Mouse (Mus musculus): ENCODE results near the gene Suclg2. TPM values are rescaled to one million over a fixed set of nuclear protein-coding genes. Genes with fewer than 3 reads are reported as not detected.
A peak's percentile ranks its signal among the peaks of the same experiment; 100 is the strongest.

Gene Suclg2
- polyA plus RNA-seq, 1 experiment from 2014 or later, result 15.4 TPM

- Histone ChIP-seq H3K4me3 (replicated peaks; ENCODE audit: low read length) (no peak overlapping the region), H3K9ac (replicated peaks; ENCODE audit: low read depth, low read length) (no peak overlapping the region)
- ATAC-seq, result no peak
These were observed 65.8 kb downstream of the Suclg2 start for GRCm38 (mm10) chr6:95652774-95653173.

GRCm38 (mm10) chr6:95651391-95651876, 67.2 kb downstream of the Suclg2 start:
- Histone ChIP-seq H3K4me3 (replicated peaks; ENCODE audit: low read length) (no peak overlapping the region), H3K9ac (replicated peaks; ENCODE audit: low read depth, low read length) (no peak overlapping the region), H3K27ac (ENCODE audit: low read length) (no peak overlapping the region), H3K9me3 (ENCODE audit: control insufficient read depth, low read length) (no peaks in the 10 kb centered on the region), H3K27me3 (replicated peaks; ENCODE audit: control insufficient read depth, insufficient read depth, low read length) (no peaks in the 10 kb centered on the region), H3K4me1 (replicated peaks; ENCODE audit: control insufficient read depth, insufficient read depth, low read length) (peaks cover 12% of the 10 kb centered on the region), H3K36me3 (ENCODE audit: control insufficient read depth, insufficient read depth) (no peaks in the 10 kb centered on the region), H3K4me2 (ENCODE audit: low read length) (peak overlapping the region; percentile 30; the same call in 1 of the 2 replicates)
- peak; percentile 90 for ATAC-seq
- 3% methylated on average over 6 of the region's 6 CpGs for WGBS

More at GRCm38 (mm10) chr6:95652774-95653173, 65.8 kb downstream of the Suclg2 start:
- H3K27me3 ChIP-seq (replicated peaks; ENCODE audit: control insufficient read depth, insufficient read depth, low read length), result no peaks in the 10 kb centered on the region
- H3K27ac ChIP-seq (ENCODE audit: low read length), result no peak overlapping the region
- H3K4me2 ChIP-seq (ENCODE audit: low read length), result no peak overlapping the region
- 92% methylated on average over 6 of the region's 6 CpGs for WGBS
- no peaks in the 10 kb centered on the region for H3K9me3 ChIP-seq (ENCODE audit: control insufficient read depth, low read length)
- no peaks in the 10 kb centered on the region for H3K36me3 ChIP-seq (ENCODE audit: control insufficient read depth, insufficient read depth)
- H3K4me1 ChIP-seq (replicated peaks; ENCODE audit: control insufficient read depth, insufficient read depth, low read length), result peaks cover 12% of the 10 kb centered on the region

- H3K9me3 ChIP-seq (ENCODE audit: control insufficient read depth, low read length), result no peaks in the 10 kb centered on the region
- no peaks in the 10 kb centered on the region for H3K27me3 ChIP-seq (replicated peaks; ENCODE audit: control insufficient read depth, insufficient read depth, low read length)
- no peak overlapping the region for H3K4me3 ChIP-seq (replicated peaks; ENCODE audit: low read length)
- H3K4me2 ChIP-seq (ENCODE audit: low read length), result no peak overlapping the region
- no peak for ATAC-seq
- peaks cover 12% of the 10 kb centered on the region for H3K4me1 ChIP-seq (replicated peaks; ENCODE audit: control insufficient read depth, insufficient read depth, low read length)
- no peaks in the 10 kb centered on the region for H3K36me3 ChIP-seq (ENCODE audit: control insufficient read depth, insufficient read depth)
- no peak overlapping the region for H3K9ac ChIP-seq (replicated peaks; ENCODE audit: low read depth, low read length)
- no peak overlapping the region for H3K27ac ChIP-seq (ENCODE audit: low read length)
- 33% methylated on average over 13 of the region's 13 CpGs for WGBS
These were observed 68.4 kb downstream of the Suclg2 start for GRCm38 (mm10) chr6:95650082-95650722.

- no peak for ATAC-seq
- Histone ChIP-seq H3K27me3 (replicated peaks; ENCODE audit: control insufficient read depth, insufficient read depth, low read length) (no peaks in the 10 kb centered on the region), H3K4me1 (replicated peaks; ENCODE audit: control insufficient read depth, insufficient read depth, low read length) (peaks cover 12% of the 10 kb centered on the region), H3K9me3 (ENCODE audit: control insufficient read depth, low read length) (no peaks in the 10 kb centered on the region), H3K36me3 (ENCODE audit: control insufficient read depth, insufficient read depth) (no peaks in the 10 kb centered on the region), H3K27ac (ENCODE audit: low read length) (no peak overlapping the region), H3K4me3 (replicated peaks; ENCODE audit: low read length) (no peak overlapping the region), H3K4me2 (ENCODE audit: low read length) (no peak overlapping the region), H3K9ac (replicated peaks; ENCODE audit: low read depth, low read length) (no peak overlapping the region)
- 42% methylated on average over 10 of the region's 10 CpGs for WGBS
These were observed 69.4 kb downstream of the Suclg2 start for GRCm38 (mm10) chr6:95649123-95649663.

- WGBS, result 89% methylated on average over 2 of the region's 2 CpGs
- Histone ChIP-seq H3K36me3 (ENCODE audit: control insufficient read depth, insufficient read depth) (no peaks in the 10 kb centered on the region), H3K9ac (replicated peaks; ENCODE audit: low read depth, low read length) (no peak overlapping the region)
These were observed 81.2 kb downstream of the Suclg2 start for GRCm38 (mm10) chr6:95637416-95637815.

GRCm38 (mm10) chr6:95635411-95635810, 83.2 kb downstream of the Suclg2 start:
- no peak overlapping the region for H3K9ac ChIP-seq (replicated peaks; ENCODE audit: low read depth, low read length)
- H3K4me1 ChIP-seq (replicated peaks; ENCODE audit: control insufficient read depth, insufficient read depth, low read length), result no peaks in the 10 kb centered on the region
- H3K9me3 ChIP-seq (ENCODE audit: control insufficient read depth, low read length), result no peaks in the 10 kb centered on the region
- no peak for ATAC-seq
- H3K27ac ChIP-seq (ENCODE audit: low read length), result no peak overlapping the region
- 31% methylated on average over 2 of the region's 2 CpGs for WGBS
- no peak overlapping the region for H3K4me2 ChIP-seq (ENCODE audit: low read length)
- no peak overlapping the region for H3K4me3 ChIP-seq (replicated peaks; ENCODE audit: low read length)
- no peaks in the 10 kb centered on the region for H3K27me3 ChIP-seq (replicated peaks; ENCODE audit: control insufficient read depth, insufficient read depth, low read length)
- H3K36me3 ChIP-seq (ENCODE audit: control insufficient read depth, insufficient read depth), result no peaks in the 10 kb centered on the region

More at GRCm38 (mm10) chr6:95637416-95637815, 81.2 kb downstream of the Suclg2 start:
- ATAC-seq, result no peak
- Histone ChIP-seq H3K4me3 (replicated peaks; ENCODE audit: low read length) (no peak overlapping the region), H3K27me3 (replicated peaks; ENCODE audit: control insufficient read depth, insufficient read depth, low read length) (no peaks in the 10 kb centered on the region), H3K4me2 (ENCODE audit: low read length) (no peak overlapping the region), H3K9me3 (ENCODE audit: control insufficient read depth, low read length) (no peaks in the 10 kb centered on the region), H3K4me1 (replicated peaks; ENCODE audit: control insufficient read depth, insufficient read depth, low read length) (no peaks in the 10 kb centered on the region), H3K27ac (ENCODE audit: low read length) (no peak overlapping the region)

- Histone ChIP-seq H3K4me1 (replicated peaks; ENCODE audit: control insufficient read depth, insufficient read depth, low read length) (no peaks in the 10 kb centered on the region), H3K4me2 (ENCODE audit: low read length) (no peak overlapping the region), H3K9me3 (ENCODE audit: control insufficient read depth, low read length) (no peaks in the 10 kb centered on the region), H3K27ac (ENCODE audit: low read length) (no peak overlapping the region), H3K4me3 (replicated peaks; ENCODE audit: low read length) (no peak overlapping the region), H3K9ac (replicated peaks; ENCODE audit: low read depth, low read length) (no peak overlapping the region), H3K27me3 (replicated peaks; ENCODE audit: control insufficient read depth, insufficient read depth, low read length) (no peaks in the 10 kb centered on the region), H3K36me3 (ENCODE audit: control insufficient read depth, insufficient read depth) (no peaks in the 10 kb centered on the region)
- 95% methylated on average over 7 of the region's 7 CpGs for WGBS
- no peak for ATAC-seq
These were observed 89.5 kb downstream of the Suclg2 start for GRCm38 (mm10) chr6:95629071-95629470.

GRCm38 (mm10) chr6:95621821-95622220, 96.8 kb downstream of the Suclg2 start:
- Histone ChIP-seq H3K4me2 (ENCODE audit: low read length) (no peak overlapping the region), H3K4me3 (replicated peaks; ENCODE audit: low read length) (no peak overlapping the region), H3K9ac (replicated peaks; ENCODE audit: low read depth, low read length) (no peak overlapping the region), H3K9me3 (ENCODE audit: control insufficient read depth, low read length) (no peaks in the 10 kb centered on the region), H3K27me3 (replicated peaks; ENCODE audit: control insufficient read depth, insufficient read depth, low read length) (no peaks in the 10 kb centered on the region), H3K27ac (ENCODE audit: low read length) (no peak overlapping the region), H3K36me3 (ENCODE audit: control insufficient read depth, insufficient read depth) (no peaks in the 10 kb centered on the region), H3K4me1 (replicated peaks; ENCODE audit: control insufficient read depth, insufficient read depth, low read length) (peaks cover 8% of the 10 kb centered on the region)
- peak; percentile 76 for ATAC-seq
- WGBS, result 60% methylated on average over 2 of the region's 2 CpGs

GRCm38 (mm10) chr6:95620804-95621203, 97.8 kb downstream of the Suclg2 start:
- no peaks in the 10 kb centered on the region for H3K36me3 ChIP-seq (ENCODE audit: control insufficient read depth, insufficient read depth)
- H3K4me2 ChIP-seq (ENCODE audit: low read length), result no peak overlapping the region
- peak overlapping the region; percentile 30; the same call in 1 of the 2 replicates for H3K27ac ChIP-seq (ENCODE audit: low read length)
- H3K4me3 ChIP-seq (replicated peaks; ENCODE audit: low read length), result no peak overlapping the region
- no peaks in the 10 kb centered on the region for H3K27me3 ChIP-seq (replicated peaks; ENCODE audit: control insufficient read depth, insufficient read depth, low read length)
- ATAC-seq, result peak; percentile 51
- no peaks in the 10 kb centered on the region for H3K9me3 ChIP-seq (ENCODE audit: control insufficient read depth, low read length)
- peaks cover 8% of the 10 kb centered on the region for H3K4me1 ChIP-seq (replicated peaks; ENCODE audit: control insufficient read depth, insufficient read depth, low read length)
- no peak overlapping the region for H3K9ac ChIP-seq (replicated peaks; ENCODE audit: low read depth, low read length)
- WGBS, result 70% methylated on average over 4 of the region's 4 CpGs

All from forebrain, embryonic 16.5 days (tissue).